Mouse (Mus musculus) neutrophil, adult 5-6 weeks (primary cell): ENCODE results near the gene Ctrc. TPM values are rescaled to one million over a fixed set of nuclear protein-coding genes. Genes with fewer than 3 reads are reported as not detected.
"Not testable (repeated sequence)": the region's sequence is repeated elsewhere in the genome, so short reads cannot be mapped to it uniquely, and the experiment has no call there.

Experiments used
- ATAC-seq: fragments of 151-379, 151-347 bp; 2 replicates; pipeline ENCODE4 v1.8.0; 2017; ENCODE audit warnings: mild to moderate bottlenecking, moderate TSS enrichment; ENCODE audit not compliant: insufficient number of reproducible peaks, poor library complexity, low FRiP score, severe bottlenecking; ENCODE audit errors: extremely low read depth
- total RNA-seq: library from RNA; stranded (forward); fragments of 200-1000 nt; gene quantifications from 2 replicates; pipeline ENCODE4 v1.2.3, GENCODE M21; 2017

Ctrc gene
- total RNA-seq, 1 experiment from 2014 or later, result not detected

GRCm38 (mm10) chr4:141793282-141794151, 52.6 kb downstream of the Ctrc start, which contains the start of gene Casp9:
Casp9 (plus strand) TSS chr4:141793612.
- ATAC-seq, result peak; percentile 72

GRCm38 (mm10) chr4:141792554-141793281, 53.4 kb downstream of the Ctrc start:
- ATAC-seq, result no peak

GRCm38 (mm10) chr4:141791951-141792350, 54.2 kb downstream of the Ctrc start:
- ATAC-seq, result no peak

- ATAC-seq, result no peak
Observed at GRCm38 (mm10) chr4:141791486-141791885, 54.7 kb downstream of the Ctrc start.

- ATAC-seq, result peak; percentile 82
Observed at GRCm38 (mm10) chr4:141790524-141790990, 55.6 kb downstream of the Ctrc start, which contains the start of gene Dnajc16. Dnajc16 (minus strand) TSS chr4:141790931.

- no peak for ATAC-seq
Observed at GRCm38 (mm10) chr4:141789564-141790218, 56.5 kb downstream of the Ctrc start.

GRCm38 (mm10) chr4:141787462-141787861, 58.7 kb downstream of the Ctrc start:
- no peak for ATAC-seq

GRCm38 (mm10) chr4:141787046-141787445, 59.1 kb downstream of the Ctrc start:
- ATAC-seq, result no peak

GRCm38 (mm10) chr4:141786141-141786540, 60.0 kb downstream of the Ctrc start:
- no peak for ATAC-seq

- no peak for ATAC-seq
Observed at GRCm38 (mm10) chr4:141784835-141785234, 61.3 kb downstream of the Ctrc start.

GRCm38 (mm10) chr4:141781201-141781985, 64.8 kb downstream of the Ctrc start:
- ATAC-seq, result no peak

GRCm38 (mm10) chr4:141779828-141780227, 66.3 kb downstream of the Ctrc start:
- ATAC-seq, result no peak

GRCm38 (mm10) chr4:141773019-141773418, 73.1 kb downstream of the Ctrc start:
- not testable (repeated sequence) for ATAC-seq

GRCm38 (mm10) chr4:141771823-141772222, 74.3 kb downstream of the Ctrc start:
- no peak for ATAC-seq

- ATAC-seq, result no peak
Observed at GRCm38 (mm10) chr4:141769501-141770160, 76.5 kb downstream of the Ctrc start.

- no peak for ATAC-seq
Observed at GRCm38 (mm10) chr4:141767353-141768036, 78.7 kb downstream of the Ctrc start.

- ATAC-seq, result no peak
Observed at GRCm38 (mm10) chr4:141766668-141767352, 79.3 kb downstream of the Ctrc start.
